Mouse (Mus musculus): ENCODE measurements at regions not wholly inside any gene's neighbourhood (a gene's known extent, or its start where the extent isn't known, plus 50 kb on each side); places are given as distances from the start of the nearest gene placed in this dataset.
"Not testable (repeated sequence)": the region's sequence is repeated elsewhere in the genome, so short reads cannot be mapped to it uniquely, and the experiment has no call there.

DNA sequence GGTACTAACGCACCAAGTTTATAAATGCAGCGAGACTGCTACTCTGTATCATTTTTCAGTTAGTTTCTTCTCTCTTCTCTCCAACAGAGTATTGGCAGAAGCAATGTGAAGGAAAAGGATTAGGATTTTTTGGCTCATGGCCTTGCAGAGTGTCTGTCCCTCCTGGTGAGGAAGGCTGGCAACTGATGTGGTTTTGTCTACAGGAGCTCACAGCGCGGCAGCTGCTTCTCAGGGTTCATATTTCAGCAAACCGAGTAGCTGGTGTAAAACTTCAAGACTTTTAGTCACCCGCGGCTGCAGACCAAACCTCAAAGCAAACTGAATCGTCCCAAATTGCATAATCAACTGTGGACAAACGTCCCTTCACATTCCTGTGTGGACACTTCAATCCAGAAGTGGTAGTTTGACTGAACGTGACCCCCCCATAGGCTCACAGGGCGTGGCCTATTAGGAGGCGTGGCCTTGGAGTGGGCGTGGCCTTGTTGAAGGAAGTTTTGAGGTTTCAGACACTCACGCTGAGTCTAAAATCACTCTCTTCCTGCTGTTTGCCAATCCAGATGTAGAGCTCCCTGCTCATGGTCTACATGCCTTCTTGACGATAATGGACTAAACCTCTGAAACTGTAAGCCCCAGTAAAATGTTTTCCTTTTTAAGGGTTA lies 147.7 kb upstream of the Trpc7 start:
- DNase-seq = no peak

DNA sequence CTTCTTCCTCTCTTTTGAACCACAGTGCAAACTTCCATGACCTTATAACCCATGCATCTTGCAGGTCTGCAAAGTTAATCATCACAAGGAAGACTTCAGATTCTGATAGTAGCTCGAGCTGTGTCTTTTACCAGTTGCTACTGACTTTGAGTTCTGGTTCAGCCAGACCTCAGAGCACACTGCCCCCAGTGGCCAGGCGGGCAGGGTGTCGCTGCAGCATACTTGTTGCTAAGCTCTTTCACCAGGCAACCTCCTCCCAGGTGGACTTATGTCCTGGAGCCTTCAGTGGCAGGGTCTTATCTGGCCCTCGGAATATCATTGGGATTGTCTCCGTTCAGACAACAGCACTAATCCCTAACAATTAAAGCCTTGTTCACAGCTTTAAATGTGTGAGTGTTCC lies 146.7 kb upstream of the Trpc7 start:
- no peak for DNase-seq

DNA sequence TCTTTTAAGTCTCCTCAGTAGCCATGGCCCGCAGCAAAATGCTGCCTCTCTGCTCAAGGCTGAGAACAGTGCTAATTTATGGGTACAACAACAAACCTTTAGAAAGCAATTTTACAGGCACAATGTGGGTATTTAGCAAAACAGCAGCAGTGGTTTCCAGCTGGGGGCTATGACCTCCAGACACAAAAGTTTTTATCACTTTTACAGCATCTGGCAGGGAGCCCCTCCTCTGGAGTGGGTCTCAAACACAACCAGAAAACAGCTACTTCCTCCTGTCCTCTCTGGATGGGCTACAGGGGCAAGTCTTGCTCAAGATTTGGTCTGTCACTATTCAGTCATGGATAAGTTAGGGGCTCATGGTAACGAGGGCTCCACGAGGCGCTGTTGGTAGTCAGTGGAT lies 137.1 kb upstream of the Trpc7 start:
- DNase-seq = no peak

DNA sequence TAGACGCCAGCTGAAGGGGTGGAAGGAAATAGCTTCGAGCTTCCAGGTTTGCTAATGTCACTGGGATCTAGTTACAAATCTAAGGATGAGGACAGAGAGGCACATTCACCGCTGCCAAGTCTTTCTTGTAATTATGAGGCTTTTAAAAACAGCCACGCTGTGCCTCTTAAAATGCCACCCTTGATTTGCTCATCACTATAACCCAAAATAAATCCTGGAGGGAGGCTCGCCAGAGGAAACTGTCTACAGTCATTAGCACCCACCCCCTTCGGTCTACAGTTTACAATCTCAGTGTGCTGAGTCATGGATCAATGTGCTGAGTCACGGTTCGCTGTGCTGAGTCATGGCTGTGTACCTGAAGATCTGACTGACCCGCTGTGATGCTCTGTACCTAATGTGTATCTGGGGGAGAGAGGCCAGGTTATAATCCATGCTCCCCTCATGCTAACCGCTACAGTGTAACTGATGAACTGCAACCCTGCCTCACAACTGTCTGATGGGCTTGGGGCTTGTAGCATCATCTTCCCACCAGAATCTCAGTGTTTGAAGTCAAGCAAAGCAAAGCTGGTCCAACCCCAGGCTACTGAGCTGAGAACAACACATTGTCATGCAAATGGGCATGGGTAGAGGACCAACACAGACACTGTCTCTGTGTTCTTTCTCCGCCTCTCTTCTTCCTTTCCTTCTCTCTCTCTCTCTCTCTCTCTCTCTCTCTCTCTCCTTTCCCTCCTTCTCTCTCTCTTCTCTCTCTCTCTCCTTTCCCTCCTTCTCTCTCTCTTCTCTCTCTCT lies 122.0 kb upstream of the Trpc7 start:
- DNase-seq = no peak

DNA sequence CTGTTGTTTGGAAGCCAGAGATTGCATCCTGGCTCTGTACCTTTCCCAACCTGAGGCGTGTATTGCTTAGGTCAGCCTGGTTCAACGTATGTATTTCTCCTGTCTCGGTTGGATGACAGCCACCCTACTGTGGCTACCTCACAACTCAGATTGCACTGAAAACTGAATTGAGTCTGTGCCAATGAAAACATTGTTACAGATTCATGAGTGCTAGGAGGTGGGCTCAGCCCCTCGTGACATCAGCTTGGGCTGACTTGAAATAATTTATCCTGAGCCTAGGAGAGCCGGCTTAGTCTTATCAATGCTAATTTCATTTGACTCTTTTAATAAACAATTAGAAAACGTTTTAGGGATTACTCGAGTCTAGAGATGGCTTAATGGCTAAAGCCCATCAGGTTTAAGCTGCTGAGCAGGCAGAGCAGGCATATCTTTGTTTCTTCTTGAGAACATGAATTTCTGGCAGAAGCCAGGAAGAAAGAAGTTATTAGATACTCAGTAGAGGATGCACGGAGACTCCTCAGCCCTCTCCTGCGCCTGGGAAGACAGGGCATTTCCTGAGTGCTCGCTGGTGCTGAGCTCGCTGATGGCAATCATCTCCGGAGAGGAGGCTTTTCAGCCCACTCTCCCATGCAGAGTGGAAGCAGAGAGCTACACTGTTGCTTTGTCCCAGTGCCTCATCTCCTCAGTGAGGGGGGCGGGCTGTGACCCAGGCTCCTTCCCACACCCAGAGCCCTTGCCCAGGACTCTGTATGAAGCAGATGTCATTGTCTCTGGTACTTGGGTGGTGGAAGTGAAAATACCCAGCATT lies 120.9 kb upstream of the Trpc7 start:
- no peak for DNase-seq

DNA sequence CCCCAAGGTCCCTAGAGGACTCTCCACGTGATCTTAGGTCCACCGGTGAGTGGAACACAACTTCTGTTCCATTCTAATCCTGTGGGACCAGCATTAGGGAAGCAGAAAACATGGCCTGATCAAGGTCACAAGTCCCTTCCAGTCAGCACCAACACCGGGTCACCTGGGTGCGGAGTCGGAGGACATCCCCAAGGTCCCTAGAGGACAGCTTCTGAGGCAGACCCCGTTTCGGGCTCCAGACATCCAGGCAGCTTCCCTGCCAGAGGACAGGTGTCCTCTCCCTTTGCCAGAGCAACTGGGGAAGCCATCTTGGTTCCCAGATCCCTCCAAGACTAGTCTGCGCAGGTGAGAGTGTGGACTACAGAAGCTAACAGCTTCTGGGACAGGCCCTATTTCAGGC lies 111.4 kb upstream of the Trpc7 start:
- DNase-seq = not testable (repeated sequence)

DNA sequence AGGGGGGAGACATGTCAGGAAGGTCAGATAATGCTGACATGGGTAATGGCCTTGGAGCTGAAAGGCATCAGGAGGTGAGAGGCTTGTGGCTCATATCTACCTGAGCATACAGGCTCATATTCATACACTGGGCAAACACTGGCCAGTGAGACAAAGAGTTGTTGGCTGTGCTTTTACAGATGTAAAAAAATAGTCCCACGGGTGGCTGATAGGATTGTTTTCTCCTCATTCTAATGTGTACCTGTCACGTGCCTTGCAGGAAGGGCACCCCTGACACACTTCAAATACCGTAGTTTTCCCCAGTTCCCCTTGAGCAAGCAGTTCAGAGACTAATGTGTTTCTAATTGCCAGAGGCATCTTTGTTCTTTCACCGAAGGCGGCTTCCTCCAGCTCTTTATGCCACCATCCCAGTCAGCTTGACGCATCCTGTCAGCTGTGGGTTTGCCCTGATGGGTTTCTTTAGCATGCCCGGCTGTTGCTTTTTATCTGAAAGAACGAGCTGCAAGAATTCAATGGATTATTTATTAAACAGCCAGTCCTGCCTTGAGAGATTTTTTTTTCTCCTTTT lies 107.9 kb upstream of the Trpc7 start:
- no peak for DNase-seq

DNA sequence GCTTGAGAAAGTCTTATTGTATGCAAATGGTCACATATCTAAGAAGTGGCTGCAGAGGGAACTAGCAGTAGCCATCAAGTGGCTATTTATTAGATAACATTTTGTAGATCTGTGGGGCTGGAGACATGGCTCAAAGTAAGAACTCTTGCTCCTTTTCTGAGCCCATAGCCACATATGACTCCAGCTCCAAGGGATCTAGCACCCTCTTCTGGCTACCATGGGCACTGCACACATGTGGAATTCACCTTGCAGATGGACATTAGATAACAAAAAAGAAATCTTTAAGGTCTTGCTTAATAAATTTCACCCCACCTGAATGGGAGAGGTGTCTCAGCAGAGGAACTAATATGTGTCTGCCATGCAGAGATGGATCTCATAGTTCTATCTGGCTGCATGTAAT lies 96.2 kb upstream of the Trpc7 start:
- no peak for DNase-seq

DNA sequence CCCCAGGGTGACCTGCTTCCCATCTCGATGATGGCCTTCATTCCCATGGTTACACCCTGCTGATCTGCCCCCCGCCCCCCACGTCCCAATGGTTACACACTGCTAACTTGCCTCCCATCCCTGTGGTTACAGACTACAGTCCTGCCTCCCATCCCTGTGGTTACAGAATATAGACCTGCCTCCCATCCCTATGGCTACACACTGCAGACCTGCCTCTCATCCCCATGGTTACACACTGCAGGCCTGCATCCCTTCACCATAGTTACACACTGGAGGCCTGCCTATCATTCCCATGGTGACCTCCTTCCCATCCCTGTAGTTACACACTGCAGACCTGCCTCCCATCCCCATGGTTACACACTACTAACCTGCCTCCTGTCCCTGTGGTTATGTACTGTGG lies 78.3 kb upstream of the Trpc7 start:
- DNase-seq = no peak

DNA sequence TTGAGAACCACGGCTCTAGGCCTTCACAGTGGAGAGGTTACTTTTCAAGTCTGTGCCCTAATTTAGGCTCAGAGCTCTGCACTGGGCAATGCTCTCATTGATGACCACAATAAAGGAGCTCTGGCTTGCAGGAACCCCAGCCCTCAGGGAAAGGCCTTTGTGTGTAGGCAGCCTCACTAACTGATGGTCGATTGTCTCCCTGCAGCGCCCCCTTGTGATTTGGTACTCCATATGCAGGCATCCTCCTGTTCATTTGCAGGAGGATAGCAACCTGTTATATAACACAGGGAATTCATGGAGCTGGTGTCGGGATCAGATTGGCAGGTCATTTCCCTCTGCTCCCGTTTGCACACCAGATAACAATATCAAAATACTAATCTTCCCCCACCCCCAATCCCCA lies 59.6 kb upstream of the Trpc7 start:
- no peak for DNase-seq

DNA sequence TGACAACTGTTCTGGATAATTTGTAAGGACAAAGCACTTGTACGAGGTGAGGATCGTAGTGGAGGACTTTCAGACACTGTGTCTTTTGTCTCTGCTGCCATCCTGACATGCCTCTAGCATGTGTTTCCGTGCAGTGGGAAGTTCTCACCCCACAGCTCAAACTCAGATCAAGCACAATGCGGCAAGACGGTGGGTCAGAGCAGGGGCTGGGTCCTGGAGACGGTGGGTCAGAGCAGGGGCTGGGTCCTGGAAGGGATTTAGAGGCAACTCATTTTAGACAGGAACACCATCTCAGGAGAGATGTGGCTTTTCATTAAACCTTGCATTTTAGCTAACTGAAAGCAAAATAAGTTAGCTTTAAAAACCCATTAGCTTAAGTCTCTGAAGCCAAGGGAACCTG lies 52.3 kb upstream of the Trpc7 start:
- DNase-seq = no peak

DNA sequence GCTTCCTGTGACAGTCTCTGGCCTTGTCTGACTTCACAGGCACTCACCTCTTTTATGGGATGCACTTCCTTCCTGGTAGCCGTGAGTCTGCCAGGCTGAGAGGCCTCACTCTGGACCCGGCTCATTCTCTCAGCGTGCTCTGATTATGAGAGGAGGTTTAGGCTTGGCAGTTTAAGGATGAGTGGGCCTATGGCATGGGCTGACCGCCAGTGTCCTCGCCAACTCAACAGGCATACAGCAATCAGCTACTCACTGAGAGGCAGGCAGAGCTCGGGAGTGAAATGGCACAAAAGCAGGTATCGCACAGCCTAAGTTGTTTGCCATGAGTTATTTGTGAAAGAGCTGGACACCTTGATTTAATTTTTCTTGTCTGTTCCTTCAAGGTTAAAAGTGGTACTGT lies 51.5 kb upstream of the Trpc7 start:
- DNase-seq = no peak
